Mouse (Mus musculus) liver, postnatal 0 days (tissue): ENCODE data around the gene Fcer1g.

Source experiments
- CTCF ChIP-seq: sonication (generic); IDR thresholded peaks from 2 replicates; pipeline ENCODE4 v1.5.1; 2016; ENCODE audit warnings: antibody characterized with exemption, low read depth
- EP300 ChIP-seq: IDR thresholded peaks from 2 replicates; pipeline ENCODE4 v1.6.1; 2016; ENCODE audit warnings: antibody characterized with exemption, low read depth, mild to moderate bottlenecking

DNA sequence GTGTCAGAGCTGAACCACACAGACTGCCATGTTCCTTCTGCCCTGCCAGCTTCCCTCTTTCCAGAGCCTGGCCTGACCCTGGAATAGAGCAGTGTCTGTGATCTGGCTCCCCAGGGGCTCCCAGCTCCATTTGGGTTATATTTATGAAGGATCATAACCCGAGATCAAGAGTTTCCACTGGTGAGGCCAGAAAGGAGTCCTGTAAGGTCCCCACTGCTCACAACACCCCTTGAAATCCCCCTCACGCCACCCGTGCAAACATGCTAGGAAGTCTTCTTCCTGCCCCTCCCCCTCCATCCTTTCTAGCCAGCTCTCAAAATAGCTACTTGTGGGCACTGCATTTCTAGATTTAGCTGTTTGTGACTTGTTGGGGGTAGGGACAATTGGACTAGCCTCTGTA is 50.5 kb downstream of the Fcer1g start:
- TF ChIP-seq CTCF: no peak
- peak; percentile 3; the same call in 1 of the 2 replicates for TF ChIP-seq EP300
